Mouse (Mus musculus) heart, adult 2 months (tissue): ENCODE measurements around the gene Sv2c. TPM values are rescaled to one million over a fixed set of nuclear protein-coding genes. Genes with fewer than 3 reads are reported as not detected.
A peak's percentile ranks its signal among the peaks of the same experiment; 100 is the strongest.

ENCODE experiments used
- DNase-seq, 2 experiments: peaks; one replicate each; pipeline ENCODE4 v3.0.0; 2021
- H3K27ac ChIP-seq: fragments of 200-600 bp; 2 replicates; pipeline ENCODE4 v1.8.1; 2022
- H3K27me3 ChIP-seq: fragments of 200-500 bp; 2 replicates; pipeline ENCODE4 v1.6.1; 2012; ENCODE audit warnings: mild to moderate bottlenecking, low read length, inconsistent platforms, mixed read lengths; ENCODE audit not compliant: control insufficient read depth, insufficient read depth
- H3K36me3 ChIP-seq: fragments of 200-500 bp; 2 replicates; pipeline ENCODE4 v1.6.1; 2012; ENCODE audit warnings: low read length, inconsistent platforms; ENCODE audit not compliant: control insufficient read depth, insufficient read depth
- H3K4me1 ChIP-seq: fragments of 200-500 bp; 2 replicates; pipeline ENCODE4 v1.6.1; 2011; ENCODE audit warnings: low read length; ENCODE audit not compliant: control insufficient read depth, insufficient read depth
- H3K4me3 ChIP-seq: fragments of 200-600 bp; 2 replicates; pipeline ENCODE4 v1.8.1; 2022
- H3K79me2 ChIP-seq: fragments of 200-500 bp; replicated peaks from 2 replicates; pipeline ENCODE4 v1.6.1; 2012; ENCODE audit warnings: mild to moderate bottlenecking, inconsistent platforms, low read length, moderate library complexity, mixed read lengths; ENCODE audit not compliant: control insufficient read depth, insufficient read depth
- H3K9ac ChIP-seq: fragments of 200-500 bp; 2 replicates; pipeline ENCODE4 v1.6.1; 2012; ENCODE audit warnings: low read depth, mild to moderate bottlenecking, control low read depth, inconsistent platforms, low read length, mixed read lengths
- CTCF ChIP-seq: fragments of 200-600 bp; IDR thresholded peaks from 2 replicates; pipeline ENCODE4 v1.8.1; 2022; ENCODE audit warnings: antibody characterized with exemption, mild to moderate bottlenecking, moderate library complexity
- EP300 ChIP-seq: fragments of 200-500 bp; IDR thresholded peaks from 2 replicates; pipeline ENCODE4 v1.6.1; 2011; ENCODE audit warnings: low read depth, low read length, control low read depth; ENCODE audit not compliant: insufficient read depth
- POLR2A ChIP-seq: fragments of 200-500 bp; IDR thresholded peaks from 2 replicates; pipeline ENCODE4 v1.6.1; 2011; ENCODE audit warnings: mild to moderate bottlenecking, low read depth, low read length, control low read depth; ENCODE audit not compliant: insufficient read depth
- WGBS: fragments of 180-500 bp; shearing (Covaris S2); methylation state at CpG from one replicate; pipeline ENCODE4 v1.1.7; 2018; 5-methylcytosine and 5-hydroxymethylcytosine counted together
- intact Hi-C: fragments of 180-260 bp; cut with DNase I; formaldehyde crosslinking; loops from one replicate; pipeline ENCODE4 v1.15.1; 2025
- polyA plus RNA-seq: library from polyadenylated mRNA; depleted of rRNA; stranded (reverse); fragments of >200 nt; gene quantifications from 2 replicates; pipeline ENCODE4 v1.2.3, GENCODE M21; 2012
- total RNA-seq, 2 experiments: library from RNA; stranded (reverse); gene quantifications; 2 replicates each; pipeline ENCODE4 v1.2.3; 2021

Sv2c gene
- total and polyA plus RNA-seq, 3 experiments, result 0.23 to 0.48 (median 0.41) TPM

GRCm38 (mm10) chr13:96040275-96041042 lies 91.9 kb downstream of the Sv2c start:
- WGBS, result 57% methylated on average over 11 of the region's 11 CpGs

DNA sequence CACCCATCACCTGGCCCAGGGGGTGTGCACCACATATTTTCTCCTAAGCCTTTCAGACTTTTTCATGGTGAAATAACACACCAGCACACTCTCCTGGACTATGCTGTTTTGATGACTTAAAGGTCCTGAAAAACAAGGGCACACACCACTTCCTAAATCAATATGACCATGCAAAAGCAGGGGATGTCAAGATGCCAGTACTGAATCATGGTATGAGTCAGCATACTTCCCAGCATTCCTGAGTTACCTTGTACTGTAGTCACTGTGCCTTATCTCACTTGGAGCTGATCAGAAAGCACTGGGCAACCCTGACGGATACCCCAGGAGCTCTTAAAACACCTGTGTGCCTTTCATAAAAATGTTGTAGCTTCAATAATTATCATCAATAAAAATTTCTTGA lies 92.8 kb downstream of the Sv2c start:
- Histone ChIP-seq H3K27ac (no peak overlapping the region), H3K36me3 (no peaks in the 10 kb centered on the region), H3K27me3 (no peaks in the 10 kb centered on the region), H3K4me1 (no peaks in the 10 kb centered on the region), H3K4me3 (no peak overlapping the region), H3K79me2 (no peaks in the 10 kb centered on the region), H3K9ac (no peak overlapping the region)
- 53% methylated on average over 1 of the region's 1 CpGs for WGBS
- DNase-seq, result no peak
- intact Hi-C loops, result no loop called here
- no peak for TF ChIP-seq POLR2A
- no peak for TF ChIP-seq EP300
- no peak for TF ChIP-seq CTCF

More at GRCm38 (mm10) chr13:96040275-96041042, 91.9 kb downstream of the Sv2c start:
- no peak overlapping the region for H3K4me3 ChIP-seq
- no peak overlapping the region for H3K27ac ChIP-seq
- no peaks in the 10 kb centered on the region for H3K27me3 ChIP-seq
- H3K36me3 ChIP-seq, result no peaks in the 10 kb centered on the region
- H3K79me2 ChIP-seq, result no peaks in the 10 kb centered on the region
- intact Hi-C loops, result no loop called here
- no peak for DNase-seq
- H3K4me1 ChIP-seq, result no peaks in the 10 kb centered on the region
- no peak overlapping the region for H3K9ac ChIP-seq
- TF ChIP-seq CTCF (no peak), EP300 (no peak), POLR2A (no peak)

- WGBS, result 55% methylated on average over 19 of the region's 19 CpGs
Observed at GRCm38 (mm10) chr13:96030368-96031223, 101.8 kb downstream of the Sv2c start.

DNA sequence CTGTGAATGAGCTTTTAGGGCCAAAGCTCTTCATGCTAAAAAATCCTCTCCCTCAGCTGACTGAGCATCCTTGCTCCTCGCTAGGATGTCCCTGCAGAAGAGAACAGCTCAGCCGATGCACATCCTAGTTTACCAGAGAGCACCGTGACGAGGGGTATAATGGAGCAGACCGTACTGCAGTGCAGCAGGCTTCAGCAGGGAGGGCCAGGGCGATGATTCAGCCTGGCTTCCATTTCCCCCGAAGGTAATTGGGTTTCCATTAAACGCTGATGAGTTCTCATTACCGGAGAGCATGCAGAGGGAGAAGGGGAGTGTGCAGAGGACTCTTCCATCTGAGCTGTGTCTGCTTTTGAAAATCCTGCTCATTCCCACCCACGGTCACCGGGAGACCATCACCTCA lies 108.5 kb downstream of the Sv2c start:
- H3K9ac ChIP-seq, result no peak overlapping the region
- no peaks in the 10 kb centered on the region for H3K27me3 ChIP-seq
- no peak for TF ChIP-seq CTCF
- TF ChIP-seq EP300, result no peak
- TF ChIP-seq POLR2A, result no peak
- no peak overlapping the region for H3K4me3 ChIP-seq
- H3K4me1 ChIP-seq, result no peaks in the 10 kb centered on the region
- 83% methylated on average over 11 of the region's 11 CpGs for WGBS
- H3K79me2 ChIP-seq, result no peaks in the 10 kb centered on the region
- DNase-seq, result no peak
- no peaks in the 10 kb centered on the region for H3K36me3 ChIP-seq
- intact Hi-C loops, result no loop called here
- no peak overlapping the region for H3K27ac ChIP-seq

More at GRCm38 (mm10) chr13:96030368-96031223, 101.8 kb downstream of the Sv2c start:
- Histone ChIP-seq H3K9ac (no peak overlapping the region), H3K4me3 (no peak overlapping the region), H3K36me3 (no peaks in the 10 kb centered on the region), H3K27ac (no peak overlapping the region), H3K4me1 (no peaks in the 10 kb centered on the region), H3K27me3 (no peaks in the 10 kb centered on the region), H3K79me2 (no peaks in the 10 kb centered on the region)
- DNase-seq, result peak in 1 of 2 experiments; percentile 47
- no peak for TF ChIP-seq POLR2A
- TF ChIP-seq EP300, result peak; percentile 71; the same call in 1 of the 2 replicates
- peak; percentile 80 for TF ChIP-seq CTCF
- intact Hi-C loops, result loop anchor here (2.0 kb wide), 2 partner anchors 344 to 560 kb away; no protein-coding TSS in a partner anchor

DNA sequence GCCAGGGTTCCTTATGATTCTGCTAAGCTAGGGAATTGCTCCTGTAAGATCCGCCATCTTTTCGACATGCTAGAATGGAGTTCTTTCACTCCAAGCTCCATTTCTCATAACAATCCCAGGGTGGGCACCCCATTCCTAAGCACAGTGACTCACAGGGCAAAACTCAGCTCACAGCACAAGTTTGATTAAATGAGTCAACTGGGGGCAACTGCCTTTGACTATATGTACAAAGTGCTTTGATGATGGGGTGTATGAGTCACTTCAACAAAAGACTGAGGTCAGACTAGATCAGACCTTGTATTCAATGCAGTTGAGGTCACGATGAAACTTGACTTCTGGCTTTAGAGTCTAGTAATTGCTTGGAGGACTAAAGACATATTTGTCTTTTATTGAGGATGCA lies 116.9 kb downstream of the Sv2c start:
- Histone ChIP-seq H3K4me1 (no peaks in the 10 kb centered on the region), H3K9ac (no peak overlapping the region), H3K36me3 (no peaks in the 10 kb centered on the region), H3K79me2 (no peaks in the 10 kb centered on the region), H3K27ac (no peak overlapping the region), H3K27me3 (no peaks in the 10 kb centered on the region), H3K4me3 (no peak overlapping the region)
- intact Hi-C loops, result no loop called here
- no peak for DNase-seq
- TF ChIP-seq EP300, result no peak
- no peak for TF ChIP-seq CTCF
- TF ChIP-seq POLR2A, result no peak
- WGBS, result 91% methylated on average over 3 of the region's 3 CpGs
